Mouse (Mus musculus) fibroblast of lung, adult 2 months (primary cell): ENCODE measurements around the gene Glrb.

Experiments
- DNase-seq: peaks from one replicate; pipeline ENCODE4 v3.0.0-alpha.2; 2011; ENCODE audit warnings: low read depth

The Glrb gene

GRCm38 (mm10) chr3:80913111-80913778 lies at the start of gene Glrb:
Glrb (minus strand) TSS chr3:80913660.
- DNase-seq = no peak

DNA sequence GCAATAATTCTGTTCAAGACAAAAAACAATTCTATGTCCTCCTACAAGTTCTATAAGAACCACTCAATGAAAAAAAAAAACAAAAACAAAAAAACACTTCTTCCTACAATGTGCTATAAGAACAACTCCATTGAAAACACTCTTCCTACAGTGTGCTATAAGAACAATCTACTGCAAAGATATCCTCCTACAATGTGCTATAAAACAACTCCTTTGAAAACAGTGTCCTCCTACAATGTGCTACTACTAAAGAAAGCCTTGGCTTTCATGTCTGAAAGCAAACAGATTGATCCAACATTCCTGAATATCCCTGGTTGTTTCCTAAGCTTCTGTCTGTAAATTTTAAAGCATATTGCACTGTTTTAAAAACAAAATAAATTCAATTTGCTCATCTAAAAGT lies 46.5 kb upstream of the Glrb start:
- no peak for DNase-seq

DNA sequence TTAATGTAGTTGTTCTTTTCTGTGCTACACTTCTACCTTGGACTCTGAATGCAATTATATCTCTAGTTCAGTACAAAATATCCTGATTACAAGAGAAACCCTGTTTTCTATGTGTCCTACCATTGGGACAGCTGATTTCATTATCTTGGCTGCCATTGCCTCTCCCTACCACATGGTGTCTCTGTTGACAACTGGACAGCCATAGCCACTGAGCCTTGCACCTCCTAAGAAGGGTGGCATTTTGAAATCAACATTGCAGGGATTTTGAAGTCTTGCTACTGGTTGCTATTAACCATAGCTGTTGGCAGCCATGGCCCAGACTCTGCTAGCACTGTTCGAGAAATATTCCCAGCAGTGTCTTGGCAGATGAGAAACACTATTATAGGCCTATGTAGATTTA lies 45.1 kb upstream of the Glrb start:
- peak; percentile 54 for DNase-seq

- no peak for DNase-seq
These were observed 372 bp upstream of the Glrb start for GRCm38 (mm10) chr3:80913779-80914284.

DNA sequence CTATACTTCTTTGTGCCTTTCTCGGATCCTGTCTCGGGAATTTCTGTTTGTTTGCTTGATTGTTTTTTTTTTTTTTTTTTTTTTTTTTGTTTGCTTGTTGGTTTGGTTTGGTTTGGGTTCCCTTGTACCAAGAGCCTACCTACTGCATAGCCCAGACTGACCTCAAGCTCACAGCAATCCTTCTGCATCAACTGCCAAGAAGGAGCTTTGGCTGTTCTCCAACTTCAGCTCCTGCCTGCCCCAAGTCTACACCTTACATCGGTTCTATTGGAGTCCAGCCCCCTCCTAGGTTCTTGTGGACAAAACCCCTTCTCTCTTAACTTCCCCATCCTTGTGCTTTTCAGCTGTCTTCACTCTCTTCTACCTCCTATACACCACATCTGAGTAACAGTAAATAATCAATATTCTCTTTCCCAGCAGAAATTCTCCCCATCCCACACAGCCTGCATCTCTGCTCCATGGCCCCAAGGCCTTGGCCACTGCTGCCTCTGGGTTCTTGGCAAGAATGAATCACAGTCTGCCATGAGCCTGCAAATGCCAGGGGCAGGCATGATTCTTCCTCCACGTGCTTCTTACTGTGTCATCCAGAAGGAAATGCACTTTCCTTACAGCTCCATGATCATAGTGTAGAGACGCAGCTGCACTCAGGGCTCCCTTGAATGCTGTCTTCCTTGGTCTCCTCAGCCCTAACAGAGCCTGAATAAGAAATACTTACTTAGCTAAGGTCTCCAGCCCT lies 18.5 kb downstream of the Glrb start:
- peak; percentile 23 for DNase-seq

GRCm38 (mm10) chr3:80894328-80894727 lies 19.1 kb downstream of the Glrb start:
- DNase-seq = no peak

- DNase-seq = no peak
These were observed 20.3 kb downstream of the Glrb start for GRCm38 (mm10) chr3:80893055-80893690.

DNA sequence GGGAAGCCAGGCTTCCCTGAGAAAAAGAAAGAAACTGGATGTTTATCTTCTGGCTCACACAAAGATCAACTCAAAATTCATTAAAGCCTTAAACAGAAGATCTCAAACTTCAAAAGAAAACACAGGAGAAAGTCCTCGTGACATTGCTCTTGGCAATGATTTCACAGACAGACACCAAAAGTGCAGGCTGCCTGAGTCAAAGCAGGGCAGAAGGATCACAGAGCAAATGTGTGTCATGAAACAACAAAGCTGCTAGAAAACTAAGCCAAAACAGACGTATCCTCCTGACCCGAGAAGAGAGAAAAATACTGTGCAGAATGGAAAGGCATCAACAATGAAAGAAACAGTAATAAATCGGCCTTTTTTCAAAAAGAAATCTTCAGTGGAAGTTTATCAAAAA lies 22.4 kb downstream of the Glrb start:
- no peak for DNase-seq

- DNase-seq = no peak
These were observed 28.3 kb downstream of the Glrb start for GRCm38 (mm10) chr3:80885174-80885573.

GRCm38 (mm10) chr3:80883601-80884000 lies 29.9 kb downstream of the Glrb start:
- no peak for DNase-seq

GRCm38 (mm10) chr3:80880660-80881293 lies 32.7 kb downstream of the Glrb start:
- no peak for DNase-seq

DNA sequence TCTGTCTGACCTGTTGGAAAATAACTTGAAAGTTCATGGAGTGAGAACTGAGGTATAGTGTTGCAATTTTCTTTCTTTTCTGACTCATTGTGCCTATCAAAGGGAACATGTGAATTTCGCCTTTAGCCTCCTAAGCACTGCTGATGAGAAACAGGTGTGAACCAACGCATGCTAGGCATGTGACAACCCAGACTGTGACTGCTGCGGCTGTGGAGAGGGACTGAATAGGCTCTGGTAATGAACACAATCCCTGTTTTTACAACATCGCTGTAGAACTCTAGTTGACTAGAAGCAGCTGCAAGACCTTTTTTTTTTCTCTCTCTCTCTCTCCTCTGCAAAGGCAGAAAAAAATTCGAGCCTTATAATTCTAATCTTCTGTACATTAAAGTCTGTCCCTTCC lies 34.9 kb downstream of the Glrb start:
- DNase-seq = peak; percentile 92

DNA sequence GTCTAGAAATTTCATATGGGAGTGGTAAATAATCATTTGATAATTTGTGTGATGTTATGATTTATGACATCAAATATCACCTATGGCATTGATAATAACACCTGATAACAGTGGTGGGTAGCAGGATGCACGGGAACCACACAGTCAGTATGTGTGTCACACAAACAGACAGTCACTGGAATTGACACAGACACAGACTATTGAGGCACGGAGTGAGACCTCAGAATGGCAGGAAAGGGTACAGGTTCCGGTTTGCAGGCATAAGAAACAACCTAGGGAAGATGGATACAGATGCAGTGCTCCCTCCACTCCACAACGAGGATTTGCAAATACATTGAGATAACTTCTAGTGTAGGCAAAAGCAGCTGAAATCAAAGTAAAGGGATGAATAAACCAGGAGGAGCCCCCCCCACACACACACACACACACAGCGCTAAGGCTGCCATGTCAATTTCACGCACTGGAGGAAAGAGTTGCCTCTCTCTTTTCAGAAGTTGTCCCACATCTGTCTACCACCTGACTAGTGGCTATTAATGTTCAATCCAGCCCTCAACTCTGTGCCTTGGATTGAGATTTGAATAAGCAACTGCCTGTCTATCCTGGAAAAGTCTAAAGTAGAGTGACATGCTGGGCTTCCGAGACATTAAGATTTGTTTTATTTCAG lies 38.6 kb downstream of the Glrb start:
- no peak for DNase-seq

DNA sequence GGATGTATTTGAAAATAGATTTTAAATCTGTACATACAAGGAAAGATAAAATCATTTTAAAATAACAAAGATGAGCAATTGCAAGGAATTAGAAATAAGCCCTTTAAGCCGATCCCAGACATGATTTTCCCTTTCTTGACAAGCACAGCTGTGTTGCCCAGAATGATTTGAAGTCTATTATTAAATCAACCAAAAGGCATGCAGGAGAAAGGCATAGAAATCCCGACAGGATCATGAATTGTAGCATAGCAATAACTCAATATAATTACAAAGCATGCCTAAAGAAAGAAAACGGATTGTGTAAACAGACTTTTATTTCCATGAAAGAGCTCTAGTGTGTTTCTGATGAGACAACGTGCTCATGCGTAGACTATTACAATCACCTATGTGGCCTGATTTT lies 39.4 kb downstream of the Glrb start:
- DNase-seq = no peak

- no peak for DNase-seq
These were observed 41.8 kb downstream of the Glrb start for GRCm38 (mm10) chr3:80871472-80872171.

DNA sequence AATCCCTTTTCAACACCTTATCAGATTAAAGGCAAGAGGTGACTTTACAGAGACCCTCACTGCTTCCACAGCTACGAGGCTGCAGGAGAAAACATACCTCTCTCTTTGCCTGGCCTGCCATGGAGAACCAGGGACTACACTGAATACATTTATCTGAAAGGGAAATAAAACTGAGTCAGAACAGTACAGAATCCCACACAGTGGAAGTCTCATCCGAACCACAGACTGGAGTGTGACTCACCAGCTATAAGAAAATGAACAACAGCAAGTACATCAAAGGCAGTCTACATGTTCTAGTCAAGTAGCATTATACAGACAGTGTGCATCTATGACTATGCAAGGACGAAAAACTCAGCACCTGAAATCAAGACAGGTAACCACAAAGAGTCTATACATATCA lies 46.1 kb downstream of the Glrb start:
- DNase-seq = no peak

DNA sequence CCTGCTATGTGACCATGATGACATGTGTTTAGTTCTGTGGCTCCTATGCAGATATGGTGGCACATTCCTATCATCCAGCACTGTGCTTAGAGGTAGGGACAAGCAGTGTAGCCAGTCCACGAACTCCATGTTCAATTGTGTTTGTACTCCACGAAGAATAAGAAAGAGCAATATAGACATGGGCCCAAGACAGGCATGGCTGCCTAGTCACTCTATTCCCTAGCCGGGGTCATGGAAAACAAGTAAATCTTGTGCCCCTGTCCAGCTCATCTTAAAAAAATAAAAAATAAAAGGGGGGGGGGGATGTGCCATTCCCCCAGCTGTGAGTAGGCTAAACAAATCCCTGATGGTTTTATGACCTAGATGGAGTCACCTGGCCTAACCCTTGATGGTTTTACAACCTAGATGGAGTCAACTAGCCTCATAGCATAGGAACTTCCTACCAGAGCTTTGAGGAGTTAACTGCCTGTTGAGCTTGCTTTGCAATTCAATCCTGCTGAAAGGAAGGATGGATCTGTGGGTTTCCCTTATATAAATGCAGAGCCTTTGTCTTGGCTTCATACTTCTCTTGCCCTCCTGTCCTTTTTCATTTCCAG lies 60.5 kb downstream of the Glrb start:
- DNase-seq = no peak

- no peak for DNase-seq
These were observed 62.5 kb downstream of the Glrb start for GRCm38 (mm10) chr3:80850947-80851346.

- DNase-seq = no peak
These were observed 67.8 kb downstream of the Glrb start for GRCm38 (mm10) chr3:80845634-80846033.

DNA sequence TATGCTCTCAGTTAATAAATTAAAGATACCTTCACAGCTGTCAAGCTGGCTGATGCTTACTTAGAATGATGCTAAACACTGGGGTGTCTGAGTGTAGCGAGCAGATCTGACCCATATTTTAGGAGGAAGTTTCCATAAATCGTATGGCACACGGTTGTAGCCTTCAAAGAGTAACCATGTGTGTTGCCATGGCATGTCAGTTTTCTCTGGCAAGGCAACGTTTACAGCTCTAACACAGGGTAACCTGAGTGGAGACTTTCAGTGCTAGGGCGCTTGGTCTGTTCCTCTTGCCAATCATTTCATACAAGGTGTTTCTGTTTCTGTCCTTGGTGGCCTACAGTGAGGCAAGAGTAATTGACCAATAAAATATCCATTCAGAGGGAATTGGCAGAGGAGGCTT lies 73.6 kb downstream of the Glrb start:
- DNase-seq = no peak

DNA sequence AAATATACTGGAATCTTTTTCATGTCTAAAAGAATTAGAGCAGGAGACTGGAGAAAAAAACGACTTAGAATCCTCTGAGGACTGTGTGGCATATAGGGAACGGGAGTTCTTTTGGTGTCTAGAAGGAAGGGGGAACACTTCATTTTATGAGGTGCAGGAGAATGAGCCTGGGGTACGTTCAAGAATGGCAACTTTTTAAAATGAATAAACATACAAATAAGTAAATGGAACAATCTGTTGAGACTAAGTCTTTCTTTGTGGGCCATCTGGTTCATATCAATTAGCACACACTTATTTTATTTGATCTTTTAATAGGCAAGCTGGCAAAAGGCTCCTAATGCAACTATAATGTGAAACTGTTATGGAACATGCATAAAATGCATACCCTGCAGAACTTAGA lies 75.9 kb downstream of the Glrb start:
- DNase-seq = no peak
